Mouse (Mus musculus): ENCODE measurements around the gene Txndc17. TPM values are rescaled to one million over a fixed set of nuclear protein-coding genes. Genes with fewer than 3 reads are reported as not detected.

The Txndc17 gene
- polyA plus RNA-seq (2012; ENCODE audit: low replicate concordance) = 26.6 and 40.1 TPM in 2 replicates

GRCm38 (mm10) chr11:72207204-72207833, at the start of gene Txndc17, which contains the start of gene 4933427D14Rik:
Gene Txndc17 (plus strand): TSS chr11:72207547.
Gene 4933427D14Rik (minus strand): TSS chr11:72207459.

GRCm38 (mm10) chr11:72206341-72207203, 775 bp upstream of the Txndc17 start, which contains the start of gene Gm43951:
Gene Gm43951 (minus strand): TSS chr11:72206840.

GRCm38 (mm10) chr11:72215410-72215797, 8.1 kb downstream of the Txndc17 start, which contains the start of gene Med31:
Gene Med31 (minus strand): TSS chr11:72215592.

Other genes with a start within 250 kb of the Txndc17 start
- gene Aipl1, start 170.0 kb upstream of the Txndc17 start, polyA plus RNA-seq (2012; ENCODE audit: low replicate concordance) = 0.07 and 0.08 TPM in 2 replicates
- gene Pimreg, start 165.5 kb upstream of the Txndc17 start, polyA plus RNA-seq (2012; ENCODE audit: low replicate concordance) = 2.2 and 3.2 TPM in 2 replicates
- 0.08 and 0.46 TPM in 2 replicates for gene Pitpnm3, start 71.8 kb upstream of the Txndc17 start, polyA plus RNA-seq (2012; ENCODE audit: low replicate concordance)
- 0.10 and 0.28 TPM in 2 replicates for gene Gm43951, start 707 bp upstream of the Txndc17 start, polyA plus RNA-seq (2012; ENCODE audit: low replicate concordance)
- 1.9 and 2.4 TPM in 2 replicates for gene 4933427D14Rik, start 88 bp upstream of the Txndc17 start, polyA plus RNA-seq (2012; ENCODE audit: low replicate concordance)
- 0.15 and 1.4 TPM in 2 replicates for gene Med31, start 8.0 kb downstream of the Txndc17 start, polyA plus RNA-seq (2012; ENCODE audit: low replicate concordance)
- not detected in 2 replicates for gene Slc13a5, start 59.7 kb downstream of the Txndc17 start, polyA plus RNA-seq (2012; ENCODE audit: low replicate concordance)
- 2.2 and 3.8 TPM in 2 replicates for gene Xaf1, start 94.1 kb downstream of the Txndc17 start, polyA plus RNA-seq (2012; ENCODE audit: low replicate concordance)
- not detected in 2 replicates for gene Fbxo39, start 106.9 kb downstream of the Txndc17 start, polyA plus RNA-seq (2012; ENCODE audit: low replicate concordance)
- gene Tekt1, start 154.9 kb downstream of the Txndc17 start, polyA plus RNA-seq (2012; ENCODE audit: low replicate concordance) = not detected in 2 replicates
- gene Smtnl2, start 204.2 kb downstream of the Txndc17 start, polyA plus RNA-seq (2012; ENCODE audit: low replicate concordance) = 0.08 and 0.16 TPM in 2 replicates
- gene Ggt6, start 228.0 kb downstream of the Txndc17 start, polyA plus RNA-seq (2012; ENCODE audit: low replicate concordance) = not detected in 2 replicates
- 53.3 and 73.9 TPM in 2 replicates for gene Mybbp1a, start 233.8 kb downstream of the Txndc17 start, polyA plus RNA-seq (2012; ENCODE audit: low replicate concordance)

All from hematopoietic multipotent progenitor cell, adult 10-12 weeks (in vitro differentiated cells).